Mouse (Mus musculus): ENCODE measurements around the gene C2. TPM values are rescaled to one million over a fixed set of nuclear protein-coding genes. Genes with fewer than 3 reads are reported as not detected.
A peak's percentile ranks its signal among the peaks of the same experiment; 100 is the strongest.

The C2 gene
- polyA plus RNA-seq, 2 experiments, result 14.1 to 15.6 TPM

DNA sequence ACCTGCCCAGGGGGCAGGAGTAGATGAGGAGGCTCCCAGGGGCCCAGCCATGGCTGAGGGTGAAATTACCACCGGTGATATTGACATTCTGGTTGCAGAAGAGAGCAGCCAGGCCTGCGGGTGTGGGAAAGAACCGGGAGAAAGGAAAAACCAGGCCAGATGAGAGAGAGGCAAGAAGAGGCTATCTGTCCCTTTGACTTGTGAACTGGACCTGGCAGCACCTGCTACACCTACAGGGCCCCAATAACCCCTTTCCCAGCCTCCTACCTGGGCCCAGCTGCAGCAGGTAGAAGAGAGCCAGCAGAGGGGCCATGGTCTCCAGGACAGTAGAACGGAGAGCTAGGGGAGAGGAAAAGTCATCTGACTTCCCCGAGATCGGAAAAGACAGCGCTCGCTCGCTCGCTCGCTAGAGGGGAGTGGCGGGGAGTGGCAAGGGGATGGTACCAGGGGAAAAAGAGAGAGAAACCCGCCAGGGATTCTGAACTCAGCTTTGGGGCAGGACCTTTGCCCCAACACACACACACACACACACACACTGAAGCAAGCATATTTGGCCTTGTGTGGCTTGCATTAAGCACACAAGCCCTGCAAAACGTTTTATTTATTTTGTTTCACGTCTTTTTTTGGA is 16.3 kb downstream of the C2 start, which contains the start of gene Gm20547:
Gene Gm20547, minus strand, starts transcription at position 360 of the 628 bp plus-strand sequence.
- no peaks in the 10 kb centered on the region for H3K9me3 ChIP-seq (ENCODE audit: control insufficient read depth, low read length)
- no peaks in the 10 kb centered on the region for H3K36me3 ChIP-seq (replicated peaks; ENCODE audit: control insufficient read depth, insufficient read depth, low read depth)
- DNase-seq (ENCODE audit: low read depth in 3 of 3, low spot score in 3 of 3) (no peak), ATAC-seq (ENCODE audit: insufficient read depth) (no peak)
- no peak within 1 kb of the TSS for H3K27ac ChIP-seq
- H3K27me3 ChIP-seq (ENCODE audit: control insufficient read depth, insufficient read depth, low read length), result no peaks in the 10 kb centered on the region
- peak within 1 kb of the TSS in 1 of 2 experiments; percentile 30; a peak in 2 of 4 replicates for H3K4me3 ChIP-seq (ENCODE audit: insufficient read depth in 1 of 2, low read depth in 2 of 2, low read length in 2 of 2)
- H3K4me1 ChIP-seq (replicated peaks; ENCODE audit: control insufficient read depth in 2 of 2, insufficient read depth in 2 of 2, low read length in 1 of 2), result peaks cover 0 to 22% of the 10 kb centered on the region in 2 experiments; a peak in 2 of 4 replicates
- H3K9ac ChIP-seq (replicated peaks), result peak within 1 kb of the TSS; percentile 15
- peak; percentile 16; the same call in 1 of the 2 replicates for TF ChIP-seq CTCF (IDR thresholded peaks at IDR 0.05; ENCODE audit: low read depth)
- TF ChIP-seq EP300 (IDR thresholded peaks at IDR 0.05; ENCODE audit: low read depth), result no peak
- 14% methylated on average over 15 of the region's 15 CpGs for WGBS (ENCODE audit: insufficient replicate concordance)
- H3K4me2 ChIP-seq (ENCODE audit: low read depth), result peak within 1 kb of the TSS; percentile 54

DNA sequence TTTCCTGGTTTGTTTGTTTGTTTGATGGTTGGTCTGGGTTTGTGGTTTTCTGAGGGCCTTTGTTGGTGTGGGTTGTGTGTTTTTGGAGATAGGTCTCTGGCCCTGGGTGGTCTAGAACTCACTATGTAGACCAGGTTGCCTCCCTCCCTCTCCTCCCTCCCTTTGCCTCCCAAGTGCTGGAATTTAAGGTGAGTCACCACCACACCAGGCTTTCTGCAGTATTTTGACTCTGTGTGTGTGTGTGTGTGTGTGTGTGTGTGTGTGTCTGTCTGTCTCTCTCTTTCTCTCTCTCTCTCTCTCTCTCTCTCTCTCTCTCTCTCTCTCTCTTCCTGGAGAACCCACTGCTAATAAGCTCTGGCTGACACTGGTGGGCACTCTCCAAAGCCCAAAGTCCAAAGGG is 16.9 kb downstream of the C2 start:
- peaks cover 0 to 22% of the 10 kb centered on the region in 2 experiments; a peak in 2 of 4 replicates for H3K4me1 ChIP-seq (replicated peaks; ENCODE audit: control insufficient read depth in 2 of 2, insufficient read depth in 2 of 2, low read length in 1 of 2)
- H3K4me2 ChIP-seq (ENCODE audit: low read depth), result peak overlapping the region; percentile 54
- no peak overlapping the region for H3K27ac ChIP-seq
- no peak overlapping the region for H3K9ac ChIP-seq (replicated peaks)
- TF ChIP-seq CTCF (IDR thresholded peaks at IDR 0.05; ENCODE audit: low read depth) (no peak), EP300 (IDR thresholded peaks at IDR 0.05; ENCODE audit: low read depth) (no peak)
- no peaks in the 10 kb centered on the region for H3K36me3 ChIP-seq (replicated peaks; ENCODE audit: control insufficient read depth, insufficient read depth, low read depth)
- H3K9me3 ChIP-seq (ENCODE audit: control insufficient read depth, low read length), result no peaks in the 10 kb centered on the region
- DNase-seq (ENCODE audit: low read depth in 3 of 3, low spot score in 3 of 3) (no peak), ATAC-seq (ENCODE audit: insufficient read depth) (no peak)
- no peaks in the 10 kb centered on the region for H3K27me3 ChIP-seq (ENCODE audit: control insufficient read depth, insufficient read depth, low read length)
- no peak overlapping the region for H3K4me3 ChIP-seq (ENCODE audit: insufficient read depth in 1 of 2, low read depth in 2 of 2, low read length in 2 of 2)

DNA sequence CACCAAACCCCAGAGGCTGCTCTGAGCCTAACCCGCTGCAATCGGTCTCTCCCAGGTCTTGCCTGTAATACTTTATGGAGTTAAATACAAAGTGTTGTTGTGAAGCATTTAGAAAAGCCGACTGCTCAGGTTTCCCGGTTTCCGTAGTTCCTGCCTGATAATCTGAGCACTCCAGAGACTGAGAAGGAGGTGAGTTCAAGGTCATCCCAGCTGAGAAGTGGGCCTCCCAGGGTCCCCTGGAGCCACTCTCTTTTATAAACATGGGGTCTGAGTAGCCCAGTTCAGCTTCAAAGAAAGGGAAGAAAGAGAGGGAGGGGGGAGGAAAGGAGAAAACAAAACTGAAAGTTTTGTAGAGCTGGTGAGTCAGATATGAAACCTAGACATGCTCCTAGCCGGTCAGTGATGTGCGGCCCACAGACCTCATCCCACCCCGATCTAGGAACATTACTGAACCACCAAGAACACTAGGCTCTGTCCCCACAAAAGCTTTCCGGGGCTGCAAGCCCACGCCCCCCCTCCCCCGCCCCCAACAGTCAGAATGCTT is 18.7 kb downstream of the C2 start, which contains the start of gene Zbtb12:
Gene Zbtb12, plus strand, starts transcription at position 148 of the 544 bp plus-strand sequence.
- no peak for ATAC-seq (ENCODE audit: insufficient read depth)
- WGBS (ENCODE audit: insufficient replicate concordance), result 57% methylated on average over 11 of the region's 11 CpGs
- Histone ChIP-seq H3K27ac (no peak within 1 kb of the TSS), H3K4me1 (replicated peaks; ENCODE audit: control insufficient read depth in 2 of 2, insufficient read depth in 2 of 2, low read length in 1 of 2) (peaks cover 0 to 13% of the 10 kb centered on the region in 2 experiments; a peak in 2 of 4 replicates), H3K9ac (replicated peaks) (no peak within 1 kb of the TSS), H3K36me3 (replicated peaks; ENCODE audit: control insufficient read depth, insufficient read depth, low read depth) (no peaks in the 10 kb centered on the region), H3K4me2 (ENCODE audit: low read depth) (no peak within 1 kb of the TSS), H3K4me3 (ENCODE audit: insufficient read depth in 1 of 2, low read depth in 2 of 2, low read length in 2 of 2) (no peak within 1 kb of the TSS), H3K9me3 (ENCODE audit: control insufficient read depth, low read length) (no peaks in the 10 kb centered on the region), H3K27me3 (ENCODE audit: control insufficient read depth, insufficient read depth, low read length) (no peaks in the 10 kb centered on the region)
- DNase-seq (ENCODE audit: low read depth in 3 of 3, low spot score in 3 of 3), result no peak
- TF ChIP-seq CTCF (IDR thresholded peaks at IDR 0.05; ENCODE audit: low read depth) (no peak), EP300 (IDR thresholded peaks at IDR 0.05; ENCODE audit: low read depth) (no peak)

DNA sequence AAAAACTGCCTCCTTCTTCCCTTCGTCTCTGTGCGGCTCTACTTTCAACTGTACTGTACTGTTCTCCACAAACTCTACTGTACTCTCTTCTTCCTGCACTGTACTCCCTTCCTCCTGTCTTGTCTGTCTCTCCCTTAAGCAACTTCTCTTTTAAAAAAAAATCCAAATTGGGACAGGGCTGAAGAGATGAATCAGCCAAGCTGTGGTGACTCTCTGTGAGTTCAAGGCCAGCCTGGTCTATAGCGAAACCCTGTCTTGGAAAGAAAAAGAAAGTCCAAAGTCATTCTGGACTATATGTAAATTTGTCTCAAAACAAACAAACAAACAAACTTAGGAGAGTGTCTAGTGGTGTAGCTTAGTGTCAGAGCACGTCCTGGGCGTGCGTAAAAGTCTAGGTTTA is 23.7 kb downstream of the C2 start:
- DNase-seq (ENCODE audit: low read depth in 3 of 3, low spot score in 3 of 3), result no peak
- Histone ChIP-seq H3K36me3 (replicated peaks; ENCODE audit: control insufficient read depth, insufficient read depth, low read depth) (no peaks in the 10 kb centered on the region), H3K4me2 (ENCODE audit: low read depth) (no peak overlapping the region), H3K4me3 (ENCODE audit: insufficient read depth in 1 of 2, low read depth in 2 of 2, low read length in 2 of 2) (no peak overlapping the region), H3K4me1 (replicated peaks; ENCODE audit: control insufficient read depth in 2 of 2, insufficient read depth in 2 of 2, low read length in 1 of 2) (no peaks in the 10 kb centered on the region), H3K27me3 (ENCODE audit: control insufficient read depth, insufficient read depth, low read length) (no peaks in the 10 kb centered on the region), H3K9ac (replicated peaks) (no peak overlapping the region), H3K27ac (no peak overlapping the region), H3K9me3 (ENCODE audit: control insufficient read depth, low read length) (no peaks in the 10 kb centered on the region)
- TF ChIP-seq CTCF (IDR thresholded peaks at IDR 0.05; ENCODE audit: low read depth), result no peak
- no peak for ATAC-seq (ENCODE audit: insufficient read depth)
- WGBS (ENCODE audit: insufficient replicate concordance), result 73% methylated on average over 6 of the region's 6 CpGs

DNA sequence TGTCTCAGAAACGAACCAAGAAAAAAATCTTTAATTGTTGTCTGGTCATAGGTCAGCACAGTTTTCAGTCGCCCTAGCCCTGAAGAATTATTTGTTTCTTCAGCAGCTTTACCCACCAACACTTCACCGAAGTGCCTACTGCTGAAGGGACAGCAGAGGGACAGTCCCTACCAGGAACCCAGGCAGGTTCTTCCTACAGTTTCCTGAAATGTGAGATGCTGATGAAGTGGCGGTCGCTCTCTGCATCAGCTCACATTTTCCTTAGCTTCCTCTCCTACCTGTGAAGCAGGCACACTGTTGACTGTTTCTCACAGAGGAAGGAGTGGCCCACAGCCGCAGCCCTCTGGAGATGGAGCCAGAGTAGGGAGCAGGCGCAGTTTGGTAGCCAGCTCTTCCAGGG is 32.1 kb downstream of the C2 start:
- Histone ChIP-seq H3K27ac (no peak overlapping the region), H3K4me3 (ENCODE audit: insufficient read depth in 1 of 2, low read depth in 2 of 2, low read length in 2 of 2) (no peak overlapping the region), H3K36me3 (replicated peaks; ENCODE audit: control insufficient read depth, insufficient read depth, low read depth) (no peaks in the 10 kb centered on the region), H3K4me1 (replicated peaks; ENCODE audit: control insufficient read depth in 2 of 2, insufficient read depth in 2 of 2, low read length in 1 of 2) (peaks cover 0 to 2% of the 10 kb centered on the region in 2 experiments; a peak in 1 of 4 replicates), H3K9ac (replicated peaks) (no peak overlapping the region), H3K4me2 (ENCODE audit: low read depth) (no peak overlapping the region), H3K9me3 (ENCODE audit: control insufficient read depth, low read length) (no peaks in the 10 kb centered on the region), H3K27me3 (ENCODE audit: control insufficient read depth, insufficient read depth, low read length) (no peaks in the 10 kb centered on the region)
- DNase-seq (ENCODE audit: low read depth in 3 of 3, low spot score in 3 of 3), result no peak
- ATAC-seq (ENCODE audit: insufficient read depth), result no peak
- TF ChIP-seq EP300 (IDR thresholded peaks at IDR 0.05; ENCODE audit: low read depth), result no peak
- TF ChIP-seq CTCF (IDR thresholded peaks at IDR 0.05; ENCODE audit: low read depth), result no peak
- WGBS (ENCODE audit: insufficient replicate concordance), result 40% methylated on average over 7 of the region's 7 CpGs
